Mouse (Mus musculus) bone marrow, adult 2 months (tissue): Measurements from ENCODE around the gene Lrmda. TPM values are rescaled to one million over a fixed set of nuclear protein-coding genes. Genes with fewer than 3 reads are reported as not detected.

Source experiments
- H3K27ac ChIP-seq: fragments of 200-500 bp; 2 replicates; pipeline ENCODE4 v1.5.1; 2012; ENCODE audit warnings: low read depth, mild to moderate bottlenecking, control low read depth, inconsistent platforms, low read length; ENCODE audit not compliant: control insufficient read depth, poor library complexity, insufficient read depth
- H3K4me1 ChIP-seq: fragments of 200-500 bp; 2 replicates; pipeline ENCODE4 v1.6.1; 2011; ENCODE audit warnings: low read length; ENCODE audit not compliant: control insufficient read depth, insufficient read depth
- H3K4me3 ChIP-seq: fragments of 200-500 bp; replicated peaks from 2 replicates; pipeline ENCODE3; 2011; ENCODE audit warnings: mild to moderate bottlenecking, low read depth, low read length, control low read depth; ENCODE audit not compliant: control insufficient read depth
- CTCF ChIP-seq: fragments of 200-500 bp; IDR thresholded peaks from 2 replicates; pipeline ENCODE4 v1.5.1; 2011; ENCODE audit warnings: low read length, control low read depth; ENCODE audit not compliant: control insufficient read depth, insufficient read depth
- POLR2A ChIP-seq: fragments of 200-500 bp; IDR thresholded peaks from 2 replicates; pipeline ENCODE4 v1.6.1; 2011; ENCODE audit warnings: low read depth, mild to moderate bottlenecking, control low read depth, low read length, borderline replicate concordance; ENCODE audit not compliant: control insufficient read depth
- WGBS: fragments of 180-500 bp; shearing (Covaris S2); methylation state at CpG from one replicate; pipeline ENCODE4 v1.1.7; 2018; 5-methylcytosine and 5-hydroxymethylcytosine counted together
- polyA plus RNA-seq: library from polyadenylated mRNA; stranded (reverse); fragments of >200 nt; gene quantifications from 2 replicates; pipeline ENCODE4 v1.2.4, GENCODE M21; 2011; ENCODE audit warnings: low replicate concordance; ENCODE audit not compliant: missing spikeins, insufficient read depth, insufficient read length

Lrmda gene
- polyA plus RNA-seq, 1 experiment, result 3.8 TPM

- Histone ChIP-seq H3K4me1 (no peaks in the 10 kb centered on the region), H3K4me3 (no peak overlapping the region), H3K27ac (no peak overlapping the region)
- no peak for TF ChIP-seq POLR2A
- no peak for TF ChIP-seq CTCF
- 81% methylated on average over 3 of the region's 3 CpGs for WGBS
These were observed 124.5 kb downstream of the Lrmda start for GRCm38 (mm10) chr14:22144014-22144413.

- TF ChIP-seq POLR2A (no peak), CTCF (no peak)
- Histone ChIP-seq H3K4me3 (no peak overlapping the region), H3K27ac (no peak overlapping the region), H3K4me1 (no peaks in the 10 kb centered on the region; the same call in 1 of the 2 replicates)
- 79% methylated on average over 4 of the region's 4 CpGs for WGBS
These were observed 126.4 kb downstream of the Lrmda start for GRCm38 (mm10) chr14:22145863-22146262.

- H3K27ac ChIP-seq, result no peak overlapping the region; the same call in 1 of the 2 replicates
- no peak overlapping the region for H3K4me3 ChIP-seq
- 86% methylated on average over 12 of the region's 12 CpGs for WGBS
- H3K4me1 ChIP-seq, result no peaks in the 10 kb centered on the region; the same call in 1 of the 2 replicates
- TF ChIP-seq POLR2A, result no peak
These were observed 127.1 kb downstream of the Lrmda start for GRCm38 (mm10) chr14:22146508-22147044.

- TF ChIP-seq CTCF, result no peak
- no peak for TF ChIP-seq POLR2A
- 52% methylated on average over 4 of the region's 4 CpGs for WGBS
These were observed 128.0 kb downstream of the Lrmda start for GRCm38 (mm10) chr14:22147341-22148024.

GRCm38 (mm10) chr14:22152701-22153100, 133.2 kb downstream of the Lrmda start:
- 88% methylated on average over 13 of the region's 13 CpGs for WGBS
- Histone ChIP-seq H3K4me3 (no peak overlapping the region), H3K27ac (no peak overlapping the region), H3K4me1 (no peaks in the 10 kb centered on the region; the same call in 1 of the 2 replicates)
- TF ChIP-seq CTCF, result no peak

More at GRCm38 (mm10) chr14:22147341-22148024, 128.0 kb downstream of the Lrmda start:
- Histone ChIP-seq H3K27ac (no peak overlapping the region), H3K4me3 (no peak overlapping the region), H3K4me1 (no peaks in the 10 kb centered on the region; the same call in 1 of the 2 replicates)

GRCm38 (mm10) chr14:22154096-22154495, 134.6 kb downstream of the Lrmda start:
- WGBS, result 76% methylated on average over 8 of the region's 8 CpGs
- no peaks in the 10 kb centered on the region; the same call in 1 of the 2 replicates for H3K4me1 ChIP-seq
- TF ChIP-seq CTCF (no peak), POLR2A (no peak)
- H3K4me3 ChIP-seq, result no peak overlapping the region
- H3K27ac ChIP-seq, result no peak overlapping the region

GRCm38 (mm10) chr14:22155034-22155433, 135.5 kb downstream of the Lrmda start:
- WGBS, result 85% methylated on average over 2 of the region's 2 CpGs
- H3K4me3 ChIP-seq, result no peak overlapping the region
- H3K27ac ChIP-seq, result no peak overlapping the region
- H3K4me1 ChIP-seq, result no peaks in the 10 kb centered on the region; the same call in 1 of the 2 replicates
- TF ChIP-seq CTCF, result no peak
- no peak for TF ChIP-seq POLR2A

- TF ChIP-seq POLR2A (no peak), CTCF (no peak)
- H3K4me1 ChIP-seq, result no peaks in the 10 kb centered on the region
- no peak overlapping the region for H3K4me3 ChIP-seq
- H3K27ac ChIP-seq, result no peak overlapping the region
- whole genome bisulfite sequencing, result 78% methylated on average over 4 of the region's 4 CpGs
These were observed 136.1 kb downstream of the Lrmda start for GRCm38 (mm10) chr14:22155512-22156026.
